Mouse (Mus musculus): ENCODE measurements around the gene Zfp493.
"Not testable (repeated sequence)": the region's sequence is repeated elsewhere in the genome, so short reads cannot be mapped to it uniquely, and the experiment has no call there.

The Zfp493 gene

DNA sequence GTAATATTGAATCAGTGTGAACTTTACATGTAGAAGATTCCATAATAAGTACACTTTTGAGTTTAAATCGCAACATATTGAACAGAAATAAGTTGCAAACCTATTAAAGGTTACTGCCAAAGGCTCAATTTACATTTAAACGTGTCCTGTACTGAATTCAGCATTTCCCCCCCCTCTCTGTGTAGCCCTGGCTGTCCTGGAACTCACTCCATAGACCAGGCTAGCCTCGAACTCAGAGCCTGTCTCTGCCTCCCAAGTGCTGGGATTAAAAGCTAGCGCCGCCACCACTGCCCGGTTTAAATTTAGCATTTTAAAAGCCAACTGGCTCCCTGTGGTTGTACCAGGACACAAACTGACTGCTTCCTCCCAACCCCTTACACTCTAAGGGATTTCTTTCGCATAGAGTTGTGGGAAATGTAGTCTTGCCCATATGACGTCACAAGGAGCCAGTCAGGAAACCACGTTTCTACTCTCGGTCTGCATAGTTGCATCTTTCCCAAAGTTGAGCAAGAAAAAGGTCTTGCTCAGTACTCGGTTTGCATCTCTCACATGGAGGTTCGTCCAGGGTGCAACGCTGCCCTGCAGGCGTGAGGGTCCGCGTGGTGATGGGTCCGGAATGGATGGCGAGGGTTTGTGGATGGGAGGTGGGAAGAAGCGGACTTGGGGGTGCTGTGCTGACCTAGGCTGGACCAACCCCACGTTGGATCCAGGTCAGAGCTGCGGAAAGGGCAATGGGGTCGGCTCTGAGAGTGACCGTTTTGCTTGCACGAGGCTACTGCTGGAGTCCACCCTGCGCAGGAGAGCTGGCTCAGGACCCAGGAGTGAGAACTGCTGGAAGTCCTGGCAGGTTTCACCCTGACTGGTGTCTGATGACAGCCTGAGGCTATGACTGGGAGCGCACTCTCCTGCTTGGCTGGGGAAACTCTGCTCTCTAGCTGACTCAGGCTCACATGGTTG lies at the start of gene Zfp493:
TSS of gene Zfp493 (plus strand) at position 429 of the 957 bp plus-strand sequence.
- DNase-seq, result peak; percentile 67

DNA sequence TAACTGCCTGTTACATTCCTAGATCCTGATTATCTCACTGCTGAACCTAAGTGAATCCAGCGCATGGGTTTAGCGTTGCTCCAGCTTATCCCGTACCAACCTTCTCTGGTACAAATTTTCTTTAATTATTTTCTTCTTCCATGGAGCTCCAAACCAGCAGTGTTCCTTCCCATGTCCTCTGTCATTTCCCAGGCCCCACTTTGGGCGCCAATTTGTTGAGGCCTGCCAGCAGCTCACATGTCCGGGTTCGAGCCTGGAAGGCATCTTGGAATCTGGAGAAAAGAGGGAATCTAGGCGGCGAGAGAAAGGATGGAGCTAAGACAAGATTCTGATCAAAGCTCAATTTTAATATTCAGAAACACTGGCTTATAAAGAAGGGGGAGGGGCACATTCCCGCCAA lies 45.1 kb upstream of the Zfp493 start:
- DNase-seq, result not testable (repeated sequence)

DNA sequence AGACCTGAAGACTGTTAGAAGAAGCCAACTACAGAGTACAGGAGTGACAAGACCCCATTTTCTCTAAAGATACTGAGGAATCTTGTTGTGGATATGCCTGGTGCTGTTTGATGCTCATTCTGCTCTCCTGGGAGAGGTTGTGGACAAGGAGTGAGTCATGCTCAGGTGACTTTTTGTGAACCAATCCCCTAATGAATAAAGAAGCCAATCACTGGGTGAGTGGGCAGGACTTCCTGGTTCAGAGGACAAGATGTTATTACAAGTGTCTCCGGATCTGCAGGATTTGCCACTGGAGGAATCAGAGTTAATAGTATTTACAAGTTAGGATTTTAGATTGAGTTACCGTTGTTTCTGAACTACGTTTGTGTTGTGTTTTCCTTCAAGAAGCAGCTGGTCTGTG lies 36.6 kb upstream of the Zfp493 start:
- DNase-seq, result no peak

DNA sequence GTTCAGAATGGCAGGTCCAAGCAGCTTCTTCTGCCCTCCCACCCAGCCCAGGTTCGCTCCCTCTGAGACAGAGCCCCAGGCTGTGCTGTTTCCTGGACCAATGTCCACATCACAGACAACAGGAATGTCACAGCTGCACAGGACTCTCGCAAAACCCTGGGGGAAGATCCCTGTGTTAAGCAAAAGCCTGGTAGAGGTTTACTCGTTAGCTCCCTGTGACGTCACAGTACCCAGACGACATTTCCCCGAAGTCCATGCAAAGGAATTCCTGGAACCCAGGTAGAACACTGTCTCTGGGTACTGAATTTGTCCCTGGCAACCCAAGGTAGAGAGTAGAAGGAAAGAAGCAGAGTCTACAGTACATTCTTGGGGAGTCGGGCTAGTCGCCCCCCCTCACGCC lies 35.6 kb upstream of the Zfp493 start:
- DNase-seq, result no peak

DNA sequence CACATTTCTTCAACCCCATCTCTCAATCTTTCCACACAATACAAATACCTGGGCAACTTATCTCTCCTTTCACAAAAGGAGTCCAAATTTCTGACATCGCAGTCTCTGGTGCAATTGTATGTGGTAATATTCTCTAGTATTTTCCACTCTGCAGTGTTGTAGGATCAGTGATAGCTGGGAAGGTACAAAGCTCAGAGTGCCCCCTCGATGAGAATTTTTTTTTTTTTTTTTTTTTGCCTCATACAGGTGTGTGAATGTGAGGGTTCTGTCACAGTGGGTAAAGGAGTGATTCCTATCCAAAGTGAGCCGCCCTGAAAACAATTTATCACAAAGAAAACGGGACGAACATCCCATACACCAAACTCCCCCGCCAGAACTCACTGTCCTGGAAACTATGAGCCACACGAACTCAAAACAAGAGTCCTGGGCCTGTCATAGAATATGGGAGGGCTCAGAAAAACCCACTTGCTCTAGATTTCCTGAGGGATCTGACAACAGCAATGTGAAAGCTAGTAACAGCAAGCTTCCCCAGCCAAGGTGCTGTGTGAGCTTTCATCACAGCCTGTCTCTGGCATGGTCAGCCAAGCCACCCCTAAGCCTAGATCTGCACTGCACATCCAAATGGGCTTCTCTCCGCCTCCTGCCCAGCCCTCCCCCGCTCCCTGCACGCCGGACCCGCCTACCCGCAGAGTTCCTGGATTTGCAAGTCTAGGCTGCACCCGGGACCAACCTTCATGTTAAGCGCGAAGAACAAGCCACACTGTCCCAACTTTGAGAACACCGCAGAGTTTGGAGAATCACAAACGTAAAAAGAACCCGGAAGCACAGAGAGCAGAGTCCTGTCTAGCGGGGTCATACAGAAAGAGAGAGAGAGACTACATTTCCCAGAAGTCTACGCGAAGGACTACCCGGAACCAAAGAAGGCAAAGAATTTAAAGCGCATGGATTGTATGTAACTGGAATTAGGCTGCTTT lies 24.9 kb upstream of the Zfp493 start, which contains the start of gene Zfp85:
TSS of gene Zfp85 (minus strand) at position 896 of the 974 bp plus-strand sequence.
- DNase-seq, result peak; percentile 54

DNA sequence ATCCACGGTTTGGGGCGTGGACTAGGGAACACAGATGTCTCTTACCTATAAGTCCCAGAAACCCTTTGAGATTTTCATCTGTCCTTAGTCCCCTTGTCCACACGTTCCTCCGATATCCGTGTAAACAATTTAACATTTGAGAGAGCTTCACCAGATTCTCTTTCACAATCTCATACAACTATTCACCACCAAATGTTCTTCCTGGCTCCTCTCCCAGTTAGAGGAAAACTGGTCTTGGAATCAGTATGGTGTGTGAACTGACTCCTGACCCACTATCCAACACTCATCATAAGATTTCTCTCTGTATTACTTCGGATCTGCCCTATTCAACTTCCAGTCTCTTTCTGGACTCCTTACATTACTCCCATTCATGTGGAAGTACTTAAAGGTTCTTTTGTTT lies 23.7 kb upstream of the Zfp493 start:
- no peak for DNase-seq

DNA sequence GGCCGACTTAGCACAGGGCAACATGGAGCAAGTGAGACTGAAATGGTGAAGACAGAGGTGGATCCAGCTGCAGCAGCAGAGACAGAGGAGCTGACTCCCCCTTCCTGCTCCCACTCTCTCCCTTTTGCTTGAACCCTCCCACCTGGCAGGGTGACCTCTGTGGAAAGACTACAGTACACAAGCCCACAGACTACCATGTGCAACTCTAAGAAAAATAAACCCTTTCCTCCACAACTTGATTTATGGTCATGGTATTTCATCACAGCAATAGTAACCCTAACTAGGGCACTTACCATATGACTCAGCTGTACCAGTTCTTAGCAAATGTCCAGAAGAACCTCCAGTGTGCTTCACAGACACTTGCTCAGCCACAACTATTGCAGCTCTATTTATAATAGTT lies 19.5 kb upstream of the Zfp493 start:
- no peak for DNase-seq

DNA sequence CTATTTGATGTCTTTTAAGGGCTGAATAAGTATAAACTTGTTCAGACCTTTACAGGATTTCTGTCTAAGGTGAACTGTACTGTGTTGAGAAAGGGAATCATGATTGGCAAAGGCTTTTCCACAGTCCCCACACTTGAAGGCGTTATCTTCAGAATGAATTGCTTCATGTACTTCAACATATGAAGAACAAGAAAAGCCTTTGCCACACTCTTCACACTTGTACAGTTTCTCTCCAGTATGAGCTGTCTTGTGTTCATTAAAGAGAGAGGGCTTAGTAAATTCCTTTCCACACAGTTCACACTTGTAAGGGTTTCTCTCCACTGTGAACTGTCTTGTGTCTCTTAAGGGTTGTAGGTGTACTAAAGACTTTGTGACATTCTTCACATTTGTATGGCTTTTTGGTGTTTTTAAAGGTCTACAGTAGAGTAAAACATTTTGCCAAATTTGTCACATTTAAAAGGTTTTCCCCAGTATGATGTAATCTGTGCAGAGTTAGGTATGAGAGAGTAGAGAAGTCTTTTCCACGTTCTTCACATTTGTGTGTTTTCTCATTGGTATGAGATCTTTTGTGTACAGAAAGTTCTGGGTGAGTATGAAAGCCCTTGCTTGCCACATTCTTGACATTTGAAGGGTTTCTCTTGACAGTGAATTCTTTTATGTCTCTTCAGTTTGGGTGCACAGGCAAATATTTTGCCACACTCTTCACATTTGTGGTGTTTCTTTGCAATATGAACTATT lies 16.3 kb upstream of the Zfp493 start:
- DNase-seq, result no peak

DNA sequence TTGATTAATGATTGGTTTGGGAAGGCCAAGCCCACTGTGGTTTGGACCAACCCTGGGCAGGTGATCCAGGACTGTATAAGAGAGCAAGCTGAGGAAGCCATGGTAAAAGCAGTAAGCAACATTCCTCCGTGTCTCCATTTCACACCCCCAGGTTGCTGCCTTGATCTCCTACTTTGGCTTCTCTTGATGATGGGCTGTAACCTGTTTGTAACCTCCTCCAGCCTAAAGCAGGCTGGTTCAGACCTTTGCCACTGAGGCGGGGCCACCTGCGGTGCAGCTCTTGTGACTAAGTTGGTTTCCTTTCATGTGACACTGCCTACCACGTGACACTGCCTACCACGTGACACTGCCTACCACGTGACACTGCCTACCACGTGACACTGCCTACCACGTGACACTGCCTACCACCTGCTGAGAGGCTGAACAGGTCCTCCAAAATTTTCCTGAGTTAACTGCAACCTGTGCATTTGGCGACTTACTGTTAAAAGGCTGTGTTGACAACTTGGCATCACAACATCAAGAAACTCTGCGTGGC lies 12.5 kb downstream of the Zfp493 start:
- no peak for DNase-seq

DNA sequence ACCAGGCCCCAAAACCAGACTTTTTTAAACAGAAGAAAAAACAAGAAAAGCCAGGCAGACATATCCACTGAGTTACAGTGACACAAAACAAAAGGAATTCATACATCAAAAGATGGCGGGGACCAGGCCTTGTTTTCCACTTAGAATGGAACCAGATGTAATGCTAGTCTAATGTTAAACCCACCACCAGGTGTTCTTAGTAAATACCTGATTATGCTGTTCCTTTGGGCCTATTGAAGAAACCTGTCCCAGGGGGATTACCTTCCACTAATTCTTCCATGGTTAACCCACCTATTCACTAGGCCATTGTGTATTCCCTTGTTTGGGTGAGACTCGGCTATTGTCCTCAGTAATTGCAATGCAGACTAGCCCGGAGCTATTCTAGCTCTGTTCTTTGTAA lies 19.1 kb downstream of the Zfp493 start:
- no peak for DNase-seq

DNA sequence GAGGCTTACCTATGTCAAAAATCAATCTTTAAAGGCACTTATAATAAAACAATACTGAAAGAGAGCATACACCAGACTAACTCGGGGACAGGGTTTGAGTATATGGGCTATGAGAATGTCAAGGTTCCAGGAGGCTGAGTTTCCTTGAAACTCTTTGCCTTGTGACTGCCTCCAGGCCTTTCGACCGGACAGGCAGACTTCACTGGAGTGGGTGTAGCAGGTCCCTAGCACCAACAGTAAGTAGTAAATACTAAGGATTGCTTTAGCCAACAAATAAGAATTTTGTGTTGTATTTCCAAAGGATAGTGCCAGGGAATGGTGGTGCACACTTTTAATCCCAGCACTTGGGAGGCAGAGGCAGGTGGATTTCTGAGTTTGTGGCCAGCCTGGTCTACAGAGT lies 19.7 kb downstream of the Zfp493 start:
- not testable (repeated sequence) for DNase-seq

DNA sequence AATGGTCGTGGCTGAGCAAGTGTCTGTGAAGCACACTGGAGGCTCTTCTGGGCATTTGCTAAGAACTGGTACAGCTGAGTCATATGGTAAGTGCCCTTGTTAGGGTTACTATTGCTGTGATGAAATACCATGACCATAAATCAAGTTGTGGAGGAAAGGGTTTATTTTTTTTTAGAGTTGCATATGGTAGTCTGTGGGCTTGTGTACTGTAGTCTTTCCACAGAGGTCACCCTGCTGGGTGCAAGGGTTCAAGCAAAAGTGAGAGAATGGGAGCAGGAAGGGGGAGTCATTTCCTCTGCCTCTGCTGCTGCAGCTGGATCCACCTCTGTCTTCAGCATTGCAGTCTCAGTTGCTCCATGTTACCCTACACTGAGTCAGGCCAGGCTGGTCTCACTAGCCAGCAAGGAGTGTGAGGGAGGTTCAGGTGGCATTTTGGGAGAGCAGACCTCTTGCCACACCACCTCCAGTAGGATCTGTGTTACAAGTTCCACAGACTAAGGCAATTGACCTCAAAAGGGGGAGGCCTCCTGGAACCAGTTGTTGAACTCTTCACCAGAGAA lies 32.2 kb downstream of the Zfp493 start:
- DNase-seq, result no peak

DNA sequence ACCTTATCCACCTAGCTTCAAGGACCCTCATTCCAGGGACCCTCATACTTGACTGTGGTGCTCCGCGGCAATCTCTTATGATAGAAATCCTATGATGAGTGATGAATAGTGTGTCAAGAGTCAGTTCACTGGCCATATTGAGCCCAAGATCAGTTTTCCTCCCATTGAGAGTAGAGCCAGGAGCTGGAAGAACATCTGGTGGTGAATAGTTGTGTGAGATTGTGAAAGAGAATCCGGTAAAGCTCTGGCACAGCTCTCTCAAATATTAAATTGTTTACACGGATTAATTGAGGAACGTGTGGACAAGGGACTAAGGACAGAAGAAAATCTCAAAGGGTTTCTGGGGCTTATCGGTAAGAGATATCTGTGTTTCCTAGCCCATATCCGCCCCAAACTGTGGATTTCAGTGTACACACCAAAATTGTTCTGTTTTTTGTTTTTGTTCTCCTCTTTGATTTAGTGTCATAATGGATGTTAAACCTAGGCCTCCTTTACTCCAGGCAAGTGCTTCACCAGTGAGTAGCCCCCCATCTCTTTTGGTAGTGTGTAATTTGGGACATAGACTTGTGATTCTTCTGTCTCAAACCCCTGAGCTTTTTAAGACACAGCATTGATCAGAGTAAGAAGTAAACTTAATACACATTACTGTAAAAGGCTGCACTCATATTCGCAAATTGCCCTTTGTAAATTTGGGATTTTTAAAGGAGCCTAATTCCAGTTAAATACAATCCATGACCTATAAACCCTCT lies 33.6 kb downstream of the Zfp493 start:
- DNase-seq, result no peak

DNA sequence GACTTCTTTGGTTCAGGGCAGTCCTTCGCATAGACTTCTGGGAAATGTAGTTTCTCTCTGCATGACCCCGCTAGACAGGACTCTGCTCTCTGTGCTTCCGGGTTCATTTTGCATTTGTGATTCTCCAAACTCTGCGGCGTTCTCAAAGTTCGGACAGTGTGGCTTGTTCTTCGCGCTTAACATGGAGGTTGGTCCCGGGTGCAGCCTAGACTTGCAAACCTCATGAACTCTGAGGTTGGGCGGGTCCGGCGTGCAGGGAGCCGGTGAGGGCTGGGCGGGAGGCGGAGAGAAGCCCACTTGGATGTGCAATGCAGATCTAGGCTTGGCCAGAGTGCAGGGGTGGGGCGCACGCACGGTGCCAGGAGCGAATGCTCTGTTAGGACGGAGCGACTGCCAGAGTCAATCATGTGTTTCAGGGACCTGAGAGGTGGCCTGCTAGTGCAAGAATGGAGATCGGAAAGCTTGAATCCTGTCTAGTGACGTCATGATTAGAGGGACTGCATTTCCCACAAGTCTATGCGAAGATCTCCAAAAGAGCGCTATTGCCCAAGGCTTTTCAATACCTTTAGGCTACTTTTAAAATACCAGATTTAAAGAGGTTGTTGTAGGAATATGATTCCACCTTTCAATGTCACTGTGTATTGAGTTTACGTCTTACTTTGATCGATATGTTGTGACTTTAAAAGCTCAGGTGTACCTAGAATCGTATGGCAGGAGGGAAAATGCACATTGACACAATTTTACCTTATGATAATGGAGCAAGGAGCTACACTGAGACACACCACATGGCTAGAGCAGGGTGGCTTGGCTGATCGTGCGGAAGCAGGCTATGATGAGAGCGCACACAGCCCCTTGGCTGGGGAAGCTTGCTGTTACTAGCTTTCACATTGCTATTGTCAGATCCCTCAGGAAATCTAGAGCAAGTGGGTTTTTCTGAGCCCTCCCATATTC lies 34.5 kb downstream of the Zfp493 start, which contains the start of gene Zfp273:
TSS of gene Zfp273 (plus strand) at position 31 of the 951 bp plus-strand sequence.
- peak; percentile 79 for DNase-seq

DNA sequence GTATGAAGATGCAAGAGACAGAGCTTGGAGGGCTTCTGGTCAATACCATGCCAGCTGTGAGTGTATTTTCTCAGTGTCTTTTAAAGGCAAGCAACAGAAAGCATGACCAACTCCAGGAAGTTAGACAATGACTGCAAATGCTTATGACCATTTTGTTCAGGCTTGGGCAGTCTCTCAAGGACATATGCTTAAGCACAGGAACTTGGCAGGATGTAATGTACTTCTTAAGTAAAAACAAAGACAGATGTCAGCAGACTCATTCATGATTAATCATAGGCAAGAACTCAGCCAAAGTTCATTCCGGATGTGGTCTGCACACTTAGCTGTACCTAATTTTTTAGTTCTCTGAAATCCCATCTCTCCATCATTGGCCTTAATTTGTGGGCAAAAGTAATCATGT lies 39.1 kb downstream of the Zfp493 start:
- no peak for DNase-seq

DNA sequence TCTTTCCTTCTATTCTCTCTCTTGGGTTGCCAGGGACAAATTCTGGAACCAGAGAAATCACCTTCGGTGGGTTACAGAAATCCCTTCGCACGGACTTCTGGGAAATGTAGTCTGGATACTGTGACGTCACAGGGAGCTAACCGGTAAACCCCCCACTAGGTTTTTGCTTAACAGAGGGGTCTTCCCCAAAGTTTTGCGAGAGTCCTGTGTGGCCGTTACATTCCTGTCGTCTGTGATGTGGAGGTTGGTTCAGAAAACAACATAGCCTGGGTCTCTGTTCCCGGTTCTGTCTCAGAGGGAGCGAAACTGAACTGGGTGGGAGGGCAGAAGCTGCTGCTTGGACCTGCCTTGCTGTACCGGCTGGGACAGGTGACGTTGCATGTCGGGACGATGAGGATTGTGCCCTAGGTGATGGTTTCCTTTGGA lies 51.4 kb downstream of the Zfp493 start, which contains the start of gene Gm10037:
TSS of gene Gm10037 (plus strand) at position 196 of the 426 bp plus-strand sequence.
- DNase-seq, result peak; percentile 69

DNA sequence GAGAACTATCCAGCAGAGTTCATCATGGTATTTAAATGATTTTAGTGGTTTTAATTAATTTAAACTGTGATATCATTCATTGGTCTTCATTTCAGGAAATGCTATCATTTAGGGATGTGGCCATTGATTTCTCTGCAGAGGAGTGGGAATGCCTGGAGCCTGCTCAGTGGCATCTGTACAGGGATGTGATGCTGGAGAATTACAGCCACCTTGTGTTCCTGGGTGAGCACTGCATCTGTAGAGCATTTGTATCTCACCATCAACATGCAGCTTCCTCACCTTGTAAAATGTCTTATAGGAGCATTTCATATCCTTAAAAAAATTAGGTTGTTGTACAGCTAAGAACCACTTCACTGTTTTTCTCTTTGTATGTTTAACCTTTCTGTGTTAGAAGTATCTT lies 53.6 kb downstream of the Zfp493 start:
- not testable (repeated sequence) for DNase-seq
